Mouse (Mus musculus): ENCODE results near the gene Psma3. TPM values are rescaled to one million over a fixed set of nuclear protein-coding genes. Genes with fewer than 3 reads are reported as not detected.
A peak's percentile ranks its signal among the peaks of the same experiment; 100 is the strongest.

Gene Psma3
- polyA plus RNA-seq, 1 experiment = 421 TPM

- Histone ChIP-seq H3K9ac (ENCODE audit: low read depth, poor library complexity, severe bottlenecking) (no peak overlapping the region), H3K4me3 (ENCODE audit: low read depth, low read length) (no peak overlapping the region), H3K9me3 (replicated peaks; ENCODE audit: control insufficient read depth, insufficient read depth, low read length, poor library complexity, severe bottlenecking) (no peaks in the 10 kb centered on the region), H3K27me3 (ENCODE audit: control insufficient read depth, insufficient read depth, low read length, poor library complexity, severe bottlenecking) (no peaks in the 10 kb centered on the region), H3K27ac (ENCODE audit: insufficient read depth, low read length) (no peak overlapping the region), H3K36me3 (ENCODE audit: control insufficient read depth, insufficient read depth, low read length, poor library complexity, severe bottlenecking) (peaks cover 36% of the 10 kb centered on the region), H3K4me1 (ENCODE audit: control insufficient read depth, insufficient read depth, low read length) (no peaks in the 10 kb centered on the region)
- no peak for TF ChIP-seq POLR2A (IDR thresholded peaks at IDR 0.05; ENCODE audit: insufficient read depth, low read length)
- TF ChIP-seq EP300 (IDR thresholded peaks at IDR 0.05; ENCODE audit: insufficient read depth, low read depth, low read length) = no peak
- TF ChIP-seq CTCF (IDR thresholded peaks at IDR 0.05; ENCODE audit: low read depth, low read length) = peak; percentile 48
These were observed 22.8 kb downstream of the Psma3 start for GRCm38 (mm10) chr12:70997225-70997624.

- Histone ChIP-seq H3K27ac (ENCODE audit: insufficient read depth, low read length) (peak overlapping the region; percentile 32), H3K9me3 (replicated peaks; ENCODE audit: control insufficient read depth, insufficient read depth, low read length, poor library complexity, severe bottlenecking) (no peaks in the 10 kb centered on the region), H3K36me3 (ENCODE audit: control insufficient read depth, insufficient read depth, low read length, poor library complexity, severe bottlenecking) (peaks cover 32% of the 10 kb centered on the region), H3K9ac (ENCODE audit: low read depth, poor library complexity, severe bottlenecking) (no peak overlapping the region), H3K4me3 (ENCODE audit: low read depth, low read length) (no peak overlapping the region), H3K27me3 (ENCODE audit: control insufficient read depth, insufficient read depth, low read length, poor library complexity, severe bottlenecking) (no peaks in the 10 kb centered on the region), H3K4me1 (ENCODE audit: control insufficient read depth, insufficient read depth, low read length) (peaks cover 2% of the 10 kb centered on the region)
- TF ChIP-seq POLR2A (IDR thresholded peaks at IDR 0.05; ENCODE audit: insufficient read depth, low read length) (no peak), CTCF (IDR thresholded peaks at IDR 0.05; ENCODE audit: low read depth, low read length) (no peak), EP300 (IDR thresholded peaks at IDR 0.05; ENCODE audit: insufficient read depth, low read depth, low read length) (no peak)
These were observed 25.0 kb downstream of the Psma3 start for GRCm38 (mm10) chr12:70999423-70999903.

- Histone ChIP-seq H3K4me3 (ENCODE audit: low read depth, low read length) (no peak overlapping the region), H3K9me3 (replicated peaks; ENCODE audit: control insufficient read depth, insufficient read depth, low read length, poor library complexity, severe bottlenecking) (no peaks in the 10 kb centered on the region), H3K27ac (ENCODE audit: insufficient read depth, low read length) (no peak overlapping the region), H3K36me3 (ENCODE audit: control insufficient read depth, insufficient read depth, low read length, poor library complexity, severe bottlenecking) (peaks cover 31% of the 10 kb centered on the region), H3K9ac (ENCODE audit: low read depth, poor library complexity, severe bottlenecking) (no peak overlapping the region), H3K27me3 (ENCODE audit: control insufficient read depth, insufficient read depth, low read length, poor library complexity, severe bottlenecking) (no peaks in the 10 kb centered on the region), H3K4me1 (ENCODE audit: control insufficient read depth, insufficient read depth, low read length) (peaks cover 2% of the 10 kb centered on the region)
- no peak for TF ChIP-seq POLR2A (IDR thresholded peaks at IDR 0.05; ENCODE audit: insufficient read depth, low read length)
- TF ChIP-seq EP300 (IDR thresholded peaks at IDR 0.05; ENCODE audit: insufficient read depth, low read depth, low read length) = no peak
- TF ChIP-seq CTCF (IDR thresholded peaks at IDR 0.05; ENCODE audit: low read depth, low read length) = no peak
These were observed 25.9 kb downstream of the Psma3 start for GRCm38 (mm10) chr12:71000344-71000743.

- Histone ChIP-seq H3K4me3 (ENCODE audit: low read depth, low read length) (no peak overlapping the region), H3K9ac (ENCODE audit: low read depth, poor library complexity, severe bottlenecking) (no peak overlapping the region), H3K36me3 (ENCODE audit: control insufficient read depth, insufficient read depth, low read length, poor library complexity, severe bottlenecking) (peaks cover 35% of the 10 kb centered on the region), H3K27ac (ENCODE audit: insufficient read depth, low read length) (no peak overlapping the region), H3K9me3 (replicated peaks; ENCODE audit: control insufficient read depth, insufficient read depth, low read length, poor library complexity, severe bottlenecking) (no peaks in the 10 kb centered on the region), H3K27me3 (ENCODE audit: control insufficient read depth, insufficient read depth, low read length, poor library complexity, severe bottlenecking) (no peaks in the 10 kb centered on the region), H3K4me1 (ENCODE audit: control insufficient read depth, insufficient read depth, low read length) (peaks cover 2% of the 10 kb centered on the region)
- TF ChIP-seq CTCF (IDR thresholded peaks at IDR 0.05; ENCODE audit: low read depth, low read length) = no peak
- no peak for TF ChIP-seq EP300 (IDR thresholded peaks at IDR 0.05; ENCODE audit: insufficient read depth, low read depth, low read length)
- TF ChIP-seq POLR2A (IDR thresholded peaks at IDR 0.05; ENCODE audit: insufficient read depth, low read length) = no peak
These were observed 27.0 kb downstream of the Psma3 start for GRCm38 (mm10) chr12:71001456-71001855.

GRCm38 (mm10) chr12:71003760-71004426 is 29.5 kb downstream of the Psma3 start:
- no peak overlapping the region for H3K9ac ChIP-seq (ENCODE audit: low read depth, poor library complexity, severe bottlenecking)
- TF ChIP-seq EP300 (IDR thresholded peaks at IDR 0.05; ENCODE audit: insufficient read depth, low read depth, low read length) (no peak), POLR2A (IDR thresholded peaks at IDR 0.05; ENCODE audit: insufficient read depth, low read length) (no peak), CTCF (IDR thresholded peaks at IDR 0.05; ENCODE audit: low read depth, low read length) (no peak)
- peaks cover 2% of the 10 kb centered on the region for H3K4me1 ChIP-seq (ENCODE audit: control insufficient read depth, insufficient read depth, low read length)
- no peak overlapping the region for H3K27ac ChIP-seq (ENCODE audit: insufficient read depth, low read length)
- peaks cover 50% of the 10 kb centered on the region for H3K36me3 ChIP-seq (ENCODE audit: control insufficient read depth, insufficient read depth, low read length, poor library complexity, severe bottlenecking)
- no peaks in the 10 kb centered on the region for H3K27me3 ChIP-seq (ENCODE audit: control insufficient read depth, insufficient read depth, low read length, poor library complexity, severe bottlenecking)
- no peak overlapping the region for H3K4me3 ChIP-seq (ENCODE audit: low read depth, low read length)
- H3K9me3 ChIP-seq (replicated peaks; ENCODE audit: control insufficient read depth, insufficient read depth, low read length, poor library complexity, severe bottlenecking) = no peaks in the 10 kb centered on the region

- TF ChIP-seq CTCF (IDR thresholded peaks at IDR 0.05; ENCODE audit: low read depth, low read length) (no peak), EP300 (IDR thresholded peaks at IDR 0.05; ENCODE audit: insufficient read depth, low read depth, low read length) (no peak), POLR2A (IDR thresholded peaks at IDR 0.05; ENCODE audit: insufficient read depth, low read length) (no peak)
- H3K36me3 ChIP-seq (ENCODE audit: control insufficient read depth, insufficient read depth, low read length, poor library complexity, severe bottlenecking) = peaks cover 53% of the 10 kb centered on the region
- no peak overlapping the region for H3K27ac ChIP-seq (ENCODE audit: insufficient read depth, low read length)
These were observed 31.7 kb downstream of the Psma3 start for GRCm38 (mm10) chr12:71006141-71006540.

More at GRCm38 (mm10) chr12:71006141-71006540, 31.7 kb downstream of the Psma3 start:
- Histone ChIP-seq H3K4me3 (ENCODE audit: low read depth, low read length) (no peak overlapping the region), H3K27me3 (ENCODE audit: control insufficient read depth, insufficient read depth, low read length, poor library complexity, severe bottlenecking) (no peaks in the 10 kb centered on the region), H3K4me1 (ENCODE audit: control insufficient read depth, insufficient read depth, low read length) (peaks cover 2% of the 10 kb centered on the region), H3K9me3 (replicated peaks; ENCODE audit: control insufficient read depth, insufficient read depth, low read length, poor library complexity, severe bottlenecking) (no peaks in the 10 kb centered on the region), H3K9ac (ENCODE audit: low read depth, poor library complexity, severe bottlenecking) (no peak overlapping the region)

All from ES-Bruce4 (cell line).